Mouse (Mus musculus): ENCODE measurements around the gene Dcst1. TPM values are rescaled to one million over a fixed set of nuclear protein-coding genes. Genes with fewer than 3 reads are reported as not detected.

Dcst1 gene
- polyA plus RNA-seq, 1 experiment from 2014 or later = 0.38 TPM

- Histone ChIP-seq H3K27ac (no peak overlapping the region), H3K9ac (0 out of 2 replicates have a peak overlapping the region, but pooled peaks have one; percentile 14), H3K4me3 (no peak overlapping the region), H3K9me3 (no peaks in the 10 kb centered on the region), H3K4me2 (replicated peaks) (no peak overlapping the region), H3K27me3 (no peaks in the 10 kb centered on the region), H3K4me1 (peaks cover 7% of the 10 kb centered on the region), H3K36me3 (no peaks in the 10 kb centered on the region)
- WGBS = 15% methylated on average over 5 of the region's 5 CpGs
- no peak for ATAC-seq (ENCODE audit: low FRiP score, low read depth)
Observed at GRCm38 (mm10) chr3:89354816-89355511, 10.1 kb downstream of the Dcst1 start.

GRCm38 (mm10) chr3:89351271-89351670, 13.8 kb downstream of the Dcst1 start:
- H3K27me3 ChIP-seq = peaks cover 15% of the 10 kb centered on the region
- H3K9me3 ChIP-seq = no peaks in the 10 kb centered on the region
- WGBS = 48% methylated on average over 5 of the region's 5 CpGs
- H3K4me2 ChIP-seq (replicated peaks) = no peak overlapping the region
- H3K36me3 ChIP-seq = peaks cover 12% of the 10 kb centered on the region; the same call in 1 of the 2 replicates
- H3K9ac ChIP-seq = no peak overlapping the region
- no peak overlapping the region for H3K27ac ChIP-seq
- H3K4me3 ChIP-seq = no peak overlapping the region
- H3K4me1 ChIP-seq = peaks cover 17% of the 10 kb centered on the region
- ATAC-seq (ENCODE audit: low FRiP score, low read depth) = no peak

- H3K4me2 ChIP-seq (replicated peaks) = peak within 1 kb of the TSS; percentile 95
- no peak within 1 kb of the TSS for H3K27ac ChIP-seq
- H3K9me3 ChIP-seq = no peaks in the 10 kb centered on the region
- H3K4me3 ChIP-seq = peak within 1 kb of the TSS; percentile 67
- H3K36me3 ChIP-seq = peaks cover 24% of the 10 kb centered on the region
- WGBS = 1% methylated on average over 50 of the region's 59 CpGs
- peak; percentile 88 for ATAC-seq (ENCODE audit: low FRiP score, low read depth)
- peak within 1 kb of the TSS; percentile 72 for H3K9ac ChIP-seq
- peaks cover 15% of the 10 kb centered on the region for H3K27me3 ChIP-seq
- peaks cover 17% of the 10 kb centered on the region for H3K4me1 ChIP-seq
Observed at GRCm38 (mm10) chr3:89349869-89350501, 15.1 kb downstream of the Dcst1 start, which contains the start of gene Adam15. Gene Adam15 (minus strand): TSS chr3:89349996.

- H3K4me3 ChIP-seq = peak overlapping the region; percentile 67
- peaks cover 31% of the 10 kb centered on the region for H3K36me3 ChIP-seq
- H3K4me2 ChIP-seq (replicated peaks) = peak overlapping the region; percentile 95
- no peaks in the 10 kb centered on the region for H3K9me3 ChIP-seq
- peaks cover 17% of the 10 kb centered on the region for H3K4me1 ChIP-seq
- H3K27ac ChIP-seq = no peak overlapping the region
- peak; percentile 21; the same call in 1 of the 2 replicates for ATAC-seq (ENCODE audit: low FRiP score, low read depth)
- H3K27me3 ChIP-seq = peaks cover 15% of the 10 kb centered on the region
- WGBS = 2% methylated on average over 38 of the region's 38 CpGs
- H3K9ac ChIP-seq = peak overlapping the region; percentile 72
Observed at GRCm38 (mm10) chr3:89348911-89349868, 15.9 kb downstream of the Dcst1 start.

- ATAC-seq (ENCODE audit: low FRiP score, low read depth) = no peak
- H3K27ac ChIP-seq = no peak overlapping the region
- peaks cover 17% of the 10 kb centered on the region for H3K4me1 ChIP-seq
- H3K9me3 ChIP-seq = no peaks in the 10 kb centered on the region
- H3K9ac ChIP-seq = no peak overlapping the region
- 78% methylated on average over 1 of the region's 1 CpGs for WGBS
- H3K36me3 ChIP-seq = peaks cover 44% of the 10 kb centered on the region
- H3K4me3 ChIP-seq = no peak overlapping the region
- H3K4me2 ChIP-seq (replicated peaks) = no peak overlapping the region
- H3K27me3 ChIP-seq = peaks cover 15% of the 10 kb centered on the region
Observed at GRCm38 (mm10) chr3:89347916-89348315, 17.1 kb downstream of the Dcst1 start.

- WGBS = 79% methylated on average over 10 of the region's 10 CpGs
- H3K27me3 ChIP-seq = peaks cover 15% of the 10 kb centered on the region
- no peak for ATAC-seq (ENCODE audit: low FRiP score, low read depth)
Observed at GRCm38 (mm10) chr3:89346815-89347540, 18.1 kb downstream of the Dcst1 start.

GRCm38 (mm10) chr3:89343279-89343678, 21.8 kb downstream of the Dcst1 start:
- peaks cover 59% of the 10 kb centered on the region for H3K36me3 ChIP-seq
- ATAC-seq (ENCODE audit: low FRiP score, low read depth) = no peak

More at GRCm38 (mm10) chr3:89346815-89347540, 18.1 kb downstream of the Dcst1 start:
- Histone ChIP-seq H3K9ac (no peak overlapping the region), H3K4me3 (no peak overlapping the region), H3K36me3 (peaks cover 49% of the 10 kb centered on the region), H3K4me1 (peaks cover 17% of the 10 kb centered on the region), H3K27ac (no peak overlapping the region), H3K4me2 (replicated peaks) (no peak overlapping the region), H3K9me3 (no peaks in the 10 kb centered on the region)

GRCm38 (mm10) chr3:89341794-89342193, 23.3 kb downstream of the Dcst1 start:
- no peak overlapping the region for H3K27ac ChIP-seq
- no peaks in the 10 kb centered on the region for H3K27me3 ChIP-seq
- no peaks in the 10 kb centered on the region for H3K9me3 ChIP-seq
- H3K4me3 ChIP-seq = no peak overlapping the region
- H3K9ac ChIP-seq = peak overlapping the region; percentile 8
- WGBS = 91% methylated on average over 4 of the region's 4 CpGs
- H3K36me3 ChIP-seq = peaks cover 51% of the 10 kb centered on the region
- H3K4me1 ChIP-seq = peaks cover 32% of the 10 kb centered on the region
- H3K4me2 ChIP-seq (replicated peaks) = no peak overlapping the region
- ATAC-seq (ENCODE audit: low FRiP score, low read depth) = no peak

More at GRCm38 (mm10) chr3:89343279-89343678, 21.8 kb downstream of the Dcst1 start:
- H3K4me2 ChIP-seq (replicated peaks) = no peak overlapping the region
- H3K4me1 ChIP-seq = peaks cover 27% of the 10 kb centered on the region
- H3K9ac ChIP-seq = no peak overlapping the region
- no peak overlapping the region for H3K4me3 ChIP-seq
- H3K27ac ChIP-seq = no peak overlapping the region
- peaks cover 6% of the 10 kb centered on the region for H3K27me3 ChIP-seq
- 87% methylated on average over 7 of the region's 7 CpGs for WGBS
- H3K9me3 ChIP-seq = no peaks in the 10 kb centered on the region

GRCm38 (mm10) chr3:89340465-89340864, 24.6 kb downstream of the Dcst1 start:
- no peak for ATAC-seq (ENCODE audit: low FRiP score, low read depth)

GRCm38 (mm10) chr3:89339416-89339815, 25.6 kb downstream of the Dcst1 start:
- peak overlapping the region; percentile 94; the same call in 1 of the 2 replicates for H3K27ac ChIP-seq
- no peaks in the 10 kb centered on the region for H3K9me3 ChIP-seq
- H3K4me3 ChIP-seq = peak overlapping the region; percentile 88
- no peaks in the 10 kb centered on the region for H3K27me3 ChIP-seq
- ATAC-seq (ENCODE audit: low FRiP score, low read depth) = no peak
- 21% methylated on average over 8 of the region's 8 CpGs for WGBS
- H3K9ac ChIP-seq = no peak overlapping the region
- peaks cover 39% of the 10 kb centered on the region for H3K36me3 ChIP-seq
- peak overlapping the region; percentile 92 for H3K4me2 ChIP-seq (replicated peaks)
- H3K4me1 ChIP-seq = peaks cover 54% of the 10 kb centered on the region

More at GRCm38 (mm10) chr3:89340465-89340864, 24.6 kb downstream of the Dcst1 start:
- peak overlapping the region; percentile 48; the same call in 1 of the 2 replicates for H3K9ac ChIP-seq
- H3K27me3 ChIP-seq = no peaks in the 10 kb centered on the region
- no peaks in the 10 kb centered on the region for H3K9me3 ChIP-seq
- peak overlapping the region; percentile 92 for H3K4me2 ChIP-seq (replicated peaks)
- H3K27ac ChIP-seq = no peak overlapping the region
- peaks cover 40% of the 10 kb centered on the region for H3K36me3 ChIP-seq
- H3K4me1 ChIP-seq = peaks cover 45% of the 10 kb centered on the region
- H3K4me3 ChIP-seq = peak overlapping the region; percentile 88
- WGBS = 2% methylated on average over 11 of the region's 11 CpGs
